Mouse (Mus musculus) heart, adult 2 months (tissue): ENCODE results near the gene Pam16. TPM values are rescaled to one million over a fixed set of nuclear protein-coding genes. Genes with fewer than 3 reads are reported as not detected.

ENCODE experiments used
- DNase-seq, 2 experiments: peaks; one replicate each; pipeline ENCODE4 v3.0.0; 2021
- H3K27ac ChIP-seq: fragments of 200-600 bp; 2 replicates; pipeline ENCODE4 v1.8.1; 2022
- H3K27me3 ChIP-seq: fragments of 200-500 bp; 2 replicates; pipeline ENCODE4 v1.6.1; 2012; ENCODE audit warnings: mild to moderate bottlenecking, low read length, inconsistent platforms, mixed read lengths; ENCODE audit not compliant: control insufficient read depth, insufficient read depth
- H3K36me3 ChIP-seq: fragments of 200-500 bp; 2 replicates; pipeline ENCODE4 v1.6.1; 2012; ENCODE audit warnings: low read length, inconsistent platforms; ENCODE audit not compliant: control insufficient read depth, insufficient read depth
- H3K4me1 ChIP-seq: fragments of 200-500 bp; 2 replicates; pipeline ENCODE4 v1.6.1; 2011; ENCODE audit warnings: low read length; ENCODE audit not compliant: control insufficient read depth, insufficient read depth
- H3K4me3 ChIP-seq: fragments of 200-600 bp; 2 replicates; pipeline ENCODE4 v1.8.1; 2022
- H3K79me2 ChIP-seq: fragments of 200-500 bp; replicated peaks from 2 replicates; pipeline ENCODE4 v1.6.1; 2012; ENCODE audit warnings: mild to moderate bottlenecking, inconsistent platforms, low read length, moderate library complexity, mixed read lengths; ENCODE audit not compliant: control insufficient read depth, insufficient read depth
- H3K9ac ChIP-seq: fragments of 200-500 bp; 2 replicates; pipeline ENCODE4 v1.6.1; 2012; ENCODE audit warnings: low read depth, mild to moderate bottlenecking, control low read depth, inconsistent platforms, low read length, mixed read lengths
- CTCF ChIP-seq: fragments of 200-600 bp; IDR thresholded peaks from 2 replicates; pipeline ENCODE4 v1.8.1; 2022; ENCODE audit warnings: antibody characterized with exemption, mild to moderate bottlenecking, moderate library complexity
- EP300 ChIP-seq: fragments of 200-500 bp; IDR thresholded peaks from 2 replicates; pipeline ENCODE4 v1.6.1; 2011; ENCODE audit warnings: low read depth, low read length, control low read depth; ENCODE audit not compliant: insufficient read depth
- POLR2A ChIP-seq: fragments of 200-500 bp; IDR thresholded peaks from 2 replicates; pipeline ENCODE4 v1.6.1; 2011; ENCODE audit warnings: mild to moderate bottlenecking, low read depth, low read length, control low read depth; ENCODE audit not compliant: insufficient read depth
- WGBS: fragments of 180-500 bp; shearing (Covaris S2); methylation state at CpG from one replicate; pipeline ENCODE4 v1.1.7; 2018; 5-methylcytosine and 5-hydroxymethylcytosine counted together
- intact Hi-C: fragments of 180-260 bp; cut with DNase I; formaldehyde crosslinking; loops from one replicate; pipeline ENCODE4 v1.15.1; 2025
- polyA plus RNA-seq: library from polyadenylated mRNA; depleted of rRNA; stranded (reverse); fragments of >200 nt; gene quantifications from 2 replicates; pipeline ENCODE4 v1.2.3, GENCODE M21; 2012
- total RNA-seq, 2 experiments: library from RNA; stranded (reverse); gene quantifications; 2 replicates each; pipeline ENCODE4 v1.2.3; 2021

Pam16 gene
- total and polyA plus RNA-seq, 3 experiments, result 39.4 to 165 (median 119) TPM

GRCm38 (mm10) chr16:4600701-4601310 lies 24.0 kb downstream of the Pam16 start:
- H3K9ac ChIP-seq, result no peak overlapping the region
- H3K4me1 ChIP-seq, result peaks cover 5% of the 10 kb centered on the region
- H3K79me2 ChIP-seq, result no peaks in the 10 kb centered on the region; the same call in 1 of the 2 replicates
- H3K27ac ChIP-seq, result no peak overlapping the region
- no peak overlapping the region for H3K4me3 ChIP-seq
- no peaks in the 10 kb centered on the region for H3K27me3 ChIP-seq
- TF ChIP-seq POLR2A (no peak), CTCF (no peak), EP300 (no peak)
- DNase-seq, result no peak
- H3K36me3 ChIP-seq, result no peaks in the 10 kb centered on the region
- WGBS, result 80% methylated on average over 9 of the region's 9 CpGs
- intact Hi-C loops, result no loop called here

GRCm38 (mm10) chr16:4599616-4600015 lies 25.2 kb downstream of the Pam16 start:
- TF ChIP-seq EP300 (no peak), POLR2A (no peak), CTCF (no peak)
- Histone ChIP-seq H3K27ac (no peak overlapping the region), H3K4me3 (no peak overlapping the region), H3K27me3 (no peaks in the 10 kb centered on the region), H3K36me3 (no peaks in the 10 kb centered on the region), H3K9ac (no peak overlapping the region), H3K4me1 (peaks cover 4% of the 10 kb centered on the region; the same call in 1 of the 2 replicates), H3K79me2 (no peaks in the 10 kb centered on the region)
- intact Hi-C loops, result no loop called here
- WGBS, result 81% methylated on average over 3 of the region's 3 CpGs
- no peak for DNase-seq

GRCm38 (mm10) chr16:4598891-4599543 lies 25.8 kb downstream of the Pam16 start:
- no peak for DNase-seq
- no peak overlapping the region for H3K27ac ChIP-seq

DNA sequence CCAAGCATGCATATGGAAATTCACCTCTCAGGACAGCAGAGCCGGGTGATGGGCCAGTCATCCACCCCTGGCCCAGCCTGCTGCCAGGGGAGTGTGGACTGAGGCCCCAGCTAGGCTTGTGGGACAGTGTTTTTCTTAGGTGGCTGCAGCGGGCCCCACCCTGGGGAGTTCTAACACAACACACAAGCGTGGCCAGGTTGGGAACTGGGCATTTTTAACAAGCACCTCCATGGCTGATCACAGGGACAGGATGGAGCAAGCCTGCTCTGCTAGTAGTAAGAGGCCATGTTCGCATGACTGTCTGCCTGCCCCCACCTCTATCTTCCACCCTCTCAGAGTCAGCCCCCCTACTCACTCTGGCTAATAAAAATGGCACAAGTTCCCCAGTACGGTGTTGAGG lies 26.7 kb downstream of the Pam16 start:
- 79% methylated on average over 5 of the region's 5 CpGs for WGBS
- H3K4me3 ChIP-seq, result no peak overlapping the region
- no peaks in the 10 kb centered on the region for H3K36me3 ChIP-seq
- DNase-seq, result no peak
- H3K27ac ChIP-seq, result no peak overlapping the region
- no peak for TF ChIP-seq CTCF
- TF ChIP-seq EP300, result no peak
- TF ChIP-seq POLR2A, result no peak
- intact Hi-C loops, result no loop called here
- H3K27me3 ChIP-seq, result no peaks in the 10 kb centered on the region
- H3K9ac ChIP-seq, result no peak overlapping the region
- H3K79me2 ChIP-seq, result no peaks in the 10 kb centered on the region
- peaks cover 5% of the 10 kb centered on the region for H3K4me1 ChIP-seq

More at GRCm38 (mm10) chr16:4598891-4599543, 25.8 kb downstream of the Pam16 start:
- no peaks in the 10 kb centered on the region for H3K79me2 ChIP-seq
- TF ChIP-seq POLR2A (no peak), CTCF (no peak), EP300 (no peak)
- H3K9ac ChIP-seq, result no peak overlapping the region
- no peaks in the 10 kb centered on the region for H3K27me3 ChIP-seq
- intact Hi-C loops, result no loop called here
- no peaks in the 10 kb centered on the region for H3K36me3 ChIP-seq
- H3K4me3 ChIP-seq, result no peak overlapping the region
- WGBS, result 32% methylated on average over 6 of the region's 6 CpGs
- H3K4me1 ChIP-seq, result peaks cover 3% of the 10 kb centered on the region; the same call in 1 of the 2 replicates

GRCm38 (mm10) chr16:4597296-4597695 lies 27.5 kb downstream of the Pam16 start:
- Histone ChIP-seq H3K27ac (no peak overlapping the region), H3K36me3 (no peaks in the 10 kb centered on the region; the same call in 1 of the 2 replicates), H3K9ac (no peak overlapping the region), H3K27me3 (no peaks in the 10 kb centered on the region), H3K4me1 (peaks cover 2% of the 10 kb centered on the region), H3K79me2 (no peaks in the 10 kb centered on the region), H3K4me3 (no peak overlapping the region)
- intact Hi-C loops, result no loop called here
- WGBS, result 66% methylated on average over 7 of the region's 7 CpGs
- TF ChIP-seq CTCF, result no peak
- TF ChIP-seq EP300, result 0 out of 2 replicates have a peak, but pooled peaks have one; percentile 20
- no peak for DNase-seq

DNA sequence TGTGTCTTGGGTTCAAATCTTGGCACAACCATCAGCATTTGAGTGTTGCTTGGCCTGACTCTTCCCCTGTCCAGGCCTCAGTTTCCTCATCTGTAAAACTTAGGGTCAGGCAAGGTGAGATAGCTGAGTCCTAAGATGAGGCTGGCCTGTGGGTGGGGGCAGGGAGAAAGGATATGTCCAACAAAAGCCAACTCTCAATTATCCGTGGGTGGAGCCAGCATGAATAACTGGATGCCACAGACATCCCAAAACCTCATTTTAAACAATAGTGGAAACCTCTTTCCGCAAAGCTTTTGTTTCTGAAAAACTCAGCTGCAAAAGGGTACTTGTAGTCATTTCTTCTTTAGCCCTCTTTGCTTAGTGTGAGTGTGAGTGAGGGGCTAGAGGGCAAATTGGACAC lies 28.0 kb downstream of the Pam16 start:
- H3K27ac ChIP-seq, result no peak overlapping the region; the same call in 1 of the 2 replicates
- H3K9ac ChIP-seq, result no peak overlapping the region
- H3K27me3 ChIP-seq, result no peaks in the 10 kb centered on the region
- no peak overlapping the region for H3K4me3 ChIP-seq
- no peak for DNase-seq
- peaks cover 2% of the 10 kb centered on the region for H3K4me1 ChIP-seq
- TF ChIP-seq POLR2A, result no peak
- TF ChIP-seq EP300, result no peak
- TF ChIP-seq CTCF, result no peak
- no peaks in the 10 kb centered on the region; the same call in 1 of the 2 replicates for H3K36me3 ChIP-seq
- WGBS, result 39% methylated on average over 2 of the region's 2 CpGs
- intact Hi-C loops, result no loop called here
- no peaks in the 10 kb centered on the region for H3K79me2 ChIP-seq
